Mouse (Mus musculus): ENCODE data around the gene Spata46.

Gene Spata46

DNA sequence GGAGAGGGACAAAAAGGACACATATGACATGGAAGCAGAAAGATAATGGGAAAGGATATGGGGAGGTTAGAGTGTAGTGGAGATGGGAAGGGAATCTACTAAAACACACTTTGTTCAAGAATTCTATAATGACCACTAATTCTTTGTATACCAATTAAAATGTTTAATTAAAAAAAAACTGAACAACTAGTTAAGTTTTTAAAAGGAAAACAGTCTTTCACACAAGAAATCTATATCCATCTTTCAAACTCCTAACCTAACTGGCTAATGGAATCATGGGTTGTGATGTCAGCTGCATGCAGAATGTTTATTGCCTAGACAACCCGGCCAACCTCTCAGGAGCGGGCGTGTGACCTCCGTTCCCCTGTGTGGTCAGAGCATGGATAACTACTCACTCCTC, at the start of gene Spata46:
Spata46 (plus strand) TSS at position 301 of the 400 bp plus-strand sequence.
- DNase-seq (ENCODE audit: extremely low read depth, low read depth, low spot score): no peak

DNA sequence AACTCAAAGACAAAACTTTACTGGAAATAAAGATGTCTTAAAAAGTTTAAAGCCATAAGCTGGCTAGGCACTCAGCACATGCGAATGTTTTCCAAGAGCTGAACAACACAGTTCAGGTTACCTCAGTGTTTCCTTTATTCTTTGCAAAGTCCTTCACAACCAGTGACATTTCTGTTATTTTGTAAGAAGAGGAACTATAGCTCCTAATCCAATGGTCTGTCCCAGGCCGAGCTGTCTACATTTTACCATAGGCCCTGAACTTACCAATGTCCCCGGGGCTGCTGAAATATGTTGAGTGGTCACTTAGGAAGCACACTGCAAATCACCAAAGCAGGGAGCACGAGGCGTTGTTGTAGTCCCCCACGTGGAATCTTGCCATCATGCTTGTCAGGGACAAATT, 38.3 kb upstream of the Spata46 start:
- no peak for DNase-seq (ENCODE audit: extremely low read depth, low read depth, low spot score)

DNA sequence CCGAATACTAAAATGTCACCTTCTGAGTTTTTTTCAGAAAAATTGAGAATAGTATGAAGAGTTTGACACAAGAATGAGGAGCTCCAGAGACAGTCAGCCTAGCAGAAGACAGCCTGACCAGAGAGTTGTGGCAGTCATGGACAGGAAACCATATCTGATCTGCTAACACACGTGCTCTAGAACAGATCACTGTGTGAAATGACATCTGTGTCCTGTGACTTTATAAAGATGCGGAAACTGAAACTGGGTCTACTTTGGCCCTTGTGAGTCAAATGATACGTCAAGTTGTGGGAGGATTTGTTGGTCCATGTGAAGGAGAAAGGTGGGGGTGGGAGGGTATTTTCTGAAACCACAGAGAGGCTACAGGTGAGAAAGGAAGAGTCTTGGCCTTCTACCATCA, 37.9 kb upstream of the Spata46 start:
- no peak for DNase-seq (ENCODE audit: extremely low read depth, low read depth, low spot score)

DNA sequence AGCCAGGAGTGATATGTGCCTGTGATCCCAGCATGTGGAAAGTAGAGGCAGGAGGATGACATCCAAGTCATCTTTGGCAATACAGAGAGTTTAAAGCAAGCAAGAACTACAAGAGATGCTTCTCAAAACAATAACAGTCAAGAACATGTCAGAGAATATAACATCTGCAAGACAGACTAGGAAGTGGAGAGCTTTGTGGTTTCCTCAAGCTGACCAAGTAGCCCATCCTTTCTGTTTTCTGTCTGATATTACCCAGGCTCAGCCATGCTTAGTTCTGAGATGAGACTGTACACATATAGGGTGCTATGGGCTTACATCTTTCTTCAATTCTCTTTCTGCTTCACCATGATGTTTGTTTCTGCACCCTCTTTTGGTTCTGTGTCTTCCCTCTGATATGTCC, 35.4 kb upstream of the Spata46 start:
- DNase-seq (ENCODE audit: extremely low read depth, low read depth, low spot score): no peak

DNA sequence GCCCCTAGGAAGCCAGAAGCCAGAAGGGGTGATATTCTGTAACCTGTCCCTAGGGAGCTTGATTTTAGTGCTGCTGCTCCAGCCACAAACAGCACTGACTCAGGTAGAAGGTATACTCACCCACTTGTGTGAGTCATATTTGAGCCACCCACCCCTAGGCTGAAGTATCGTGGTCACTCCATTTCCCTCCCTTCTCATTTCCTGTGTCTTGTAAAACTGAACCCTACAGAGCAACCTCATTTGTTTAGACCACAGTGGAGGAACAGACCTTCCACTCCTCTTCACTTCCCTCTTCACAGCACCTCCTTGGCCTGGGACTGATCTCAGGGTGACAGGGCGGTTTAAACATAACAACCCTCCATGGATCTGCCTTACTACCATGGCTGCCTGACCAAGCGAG, 31.6 kb upstream of the Spata46 start, which contains the start of gene Sh2d1b1:
Sh2d1b1 (plus strand) TSS at position 305 of the 400 bp plus-strand sequence.
- no peak for DNase-seq (ENCODE audit: extremely low read depth, low read depth, low spot score)

DNA sequence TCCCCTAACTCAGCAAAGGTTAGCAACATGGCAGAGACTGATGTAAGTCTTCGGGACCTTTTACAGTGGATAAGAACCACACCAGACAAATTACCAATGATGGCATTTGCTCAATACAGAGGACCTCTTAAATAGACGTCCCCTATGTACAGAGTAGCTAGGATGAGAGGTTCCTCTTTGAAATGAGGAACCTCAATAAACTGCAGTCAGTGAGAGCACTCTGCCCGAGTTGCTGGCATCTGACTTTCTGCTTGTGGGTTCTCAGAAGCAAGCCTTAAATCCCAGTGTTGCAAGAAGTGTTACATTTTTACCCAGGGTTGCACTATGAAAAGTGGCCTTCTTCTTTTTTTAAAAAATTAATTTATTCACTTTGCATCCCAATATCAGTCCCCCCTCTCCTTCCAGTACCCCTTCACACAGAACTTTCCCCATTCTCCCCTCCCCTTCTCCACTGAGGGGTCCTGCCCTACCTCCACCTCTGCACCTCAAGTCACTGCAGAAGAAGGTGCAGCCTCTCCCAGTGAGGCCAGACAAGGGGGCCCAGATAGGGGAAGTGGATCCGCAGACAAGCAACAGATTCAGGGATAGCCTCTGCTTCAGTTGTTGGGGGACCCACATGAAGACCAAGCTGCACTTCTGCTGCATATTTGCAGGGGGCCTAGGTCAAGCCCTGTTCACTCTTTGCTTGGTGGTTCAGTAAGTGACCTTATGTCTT, 26.0 kb upstream of the Spata46 start:
- no peak for DNase-seq (ENCODE audit: extremely low read depth, low read depth, low spot score)

DNA sequence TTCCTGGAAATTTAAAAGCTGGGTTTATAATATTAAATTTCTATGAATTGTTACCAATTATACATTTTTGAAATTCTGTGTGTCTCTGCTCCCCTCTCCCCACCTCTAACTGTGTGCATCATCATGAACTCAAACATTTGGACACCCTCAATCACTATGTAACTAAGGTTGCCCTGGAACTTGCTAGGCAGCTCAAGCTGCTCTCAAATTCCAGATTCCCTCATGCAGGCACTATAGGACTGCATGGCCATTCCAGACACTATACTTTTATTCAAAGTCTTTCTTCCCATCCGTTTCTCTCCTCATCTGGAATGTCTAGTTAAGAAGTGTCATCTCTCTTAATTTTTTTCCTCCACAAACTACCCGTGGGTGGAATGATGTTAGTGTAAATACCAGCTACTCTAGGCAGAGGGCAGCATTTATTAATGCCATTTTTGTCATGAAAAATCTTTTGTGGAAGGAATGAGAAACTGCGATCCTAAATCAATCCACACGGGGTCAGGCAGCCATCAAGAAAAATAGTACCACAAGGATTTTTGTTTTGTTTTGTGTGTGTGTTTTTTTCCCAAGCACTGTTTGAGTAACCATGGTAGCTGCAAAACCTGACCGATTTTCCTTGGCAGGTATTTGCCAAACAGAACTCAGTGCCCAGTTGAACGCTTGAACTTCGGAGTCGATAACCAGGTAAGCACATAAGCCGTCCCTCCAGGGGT, 16.2 kb upstream of the Spata46 start:
- no peak for DNase-seq (ENCODE audit: extremely low read depth, low read depth, low spot score)

DNA sequence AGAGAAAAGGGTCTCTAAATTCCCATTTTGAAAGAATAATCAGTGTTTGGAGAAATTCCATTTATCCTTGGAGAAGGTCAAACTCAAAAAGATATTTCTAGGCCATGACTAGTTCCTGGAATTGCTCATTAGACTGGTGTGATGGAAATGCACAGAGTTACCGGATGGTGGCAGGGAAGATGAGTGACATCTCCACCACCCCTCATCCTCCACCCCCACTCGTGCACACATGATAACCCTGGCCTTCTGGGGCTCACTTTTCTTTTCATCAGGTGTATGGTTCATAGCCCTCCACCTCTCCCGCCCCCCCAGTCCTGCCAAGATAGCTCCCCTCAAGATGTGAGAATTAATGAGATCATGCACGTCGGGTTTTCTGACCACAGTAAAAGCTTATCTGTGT, 15.3 kb upstream of the Spata46 start:
- DNase-seq (ENCODE audit: extremely low read depth, low read depth, low spot score): no peak

DNA sequence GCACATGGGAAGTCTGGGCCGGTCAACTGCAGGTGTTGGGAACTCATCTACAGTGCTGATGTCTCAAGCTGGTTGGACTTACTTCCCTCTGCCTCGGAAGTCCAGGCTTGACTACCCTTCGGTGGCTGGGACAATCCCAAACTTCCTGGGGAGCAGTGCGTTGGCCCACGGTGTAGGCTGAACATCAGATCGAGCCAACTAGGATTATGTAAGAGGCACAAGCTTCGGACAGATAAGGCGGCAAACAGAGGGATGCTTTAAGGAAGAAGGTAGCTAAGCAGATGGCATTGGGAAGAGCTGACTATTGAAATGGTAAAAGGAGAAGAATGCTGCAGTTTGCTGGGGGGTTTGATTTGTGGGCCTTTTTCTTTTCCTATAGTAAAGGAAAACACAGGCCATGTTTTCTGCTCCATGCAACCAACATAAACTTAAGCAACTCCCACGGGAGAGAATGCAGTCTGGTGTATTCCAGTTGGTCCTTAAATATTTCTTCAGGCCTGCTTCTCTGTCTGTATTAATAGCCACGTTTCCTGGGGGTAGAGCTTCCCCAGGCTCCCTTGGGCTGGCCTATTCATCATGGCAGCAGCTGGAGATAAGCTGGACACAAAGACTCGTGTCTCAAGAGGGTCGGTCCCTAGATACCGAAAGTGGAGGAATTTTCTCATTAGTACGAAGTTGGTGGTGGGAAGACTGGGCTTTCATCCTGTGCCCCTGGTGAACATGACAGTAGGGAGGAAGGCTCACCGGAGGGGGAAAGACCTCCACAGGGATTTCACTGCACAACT, 13.6 kb upstream of the Spata46 start:
- no peak for DNase-seq (ENCODE audit: extremely low read depth, low read depth, low spot score)

DNA sequence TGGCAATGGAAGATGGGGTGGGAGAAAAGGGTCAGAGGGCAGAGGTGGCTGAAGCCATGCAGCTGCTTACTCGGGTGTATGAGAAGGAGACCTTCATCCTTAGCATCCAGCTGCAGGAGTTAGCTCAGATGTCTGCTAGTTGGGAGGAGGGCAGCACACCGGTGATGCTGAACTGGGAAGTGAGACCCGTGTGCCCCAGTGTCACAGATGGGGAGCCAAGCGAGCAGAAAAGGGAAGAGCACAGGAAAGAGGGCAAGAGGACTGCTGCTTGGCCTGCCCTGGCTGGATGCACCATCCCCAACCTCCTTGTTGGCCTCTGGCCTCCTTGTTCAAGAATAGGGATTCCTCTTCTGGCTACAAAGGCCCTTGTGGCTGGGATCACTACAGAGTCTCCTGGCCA, 9.1 kb upstream of the Spata46 start:
- DNase-seq (ENCODE audit: extremely low read depth, low read depth, low spot score): no peak

DNA sequence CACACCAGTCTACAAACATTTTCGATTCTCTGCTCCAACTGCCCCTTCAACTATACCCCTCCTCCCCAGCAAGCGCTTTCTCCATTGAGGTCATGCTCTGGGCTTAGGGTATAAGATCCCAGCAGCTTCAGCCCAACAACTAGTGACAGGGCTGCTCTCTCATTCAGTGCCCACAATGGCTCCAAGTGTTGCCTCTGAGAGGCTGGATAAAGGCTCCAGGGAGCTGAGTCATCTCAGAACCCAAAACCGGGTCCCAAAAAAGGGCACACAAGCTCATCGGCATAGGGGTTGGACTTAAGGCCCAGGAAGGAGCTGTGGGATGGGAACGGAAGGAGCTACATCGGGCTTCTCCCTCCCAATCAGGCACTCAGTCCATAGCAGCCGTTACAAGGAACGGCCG, 6.9 kb upstream of the Spata46 start:
- no peak for DNase-seq (ENCODE audit: extremely low read depth, low read depth, low spot score)

DNA sequence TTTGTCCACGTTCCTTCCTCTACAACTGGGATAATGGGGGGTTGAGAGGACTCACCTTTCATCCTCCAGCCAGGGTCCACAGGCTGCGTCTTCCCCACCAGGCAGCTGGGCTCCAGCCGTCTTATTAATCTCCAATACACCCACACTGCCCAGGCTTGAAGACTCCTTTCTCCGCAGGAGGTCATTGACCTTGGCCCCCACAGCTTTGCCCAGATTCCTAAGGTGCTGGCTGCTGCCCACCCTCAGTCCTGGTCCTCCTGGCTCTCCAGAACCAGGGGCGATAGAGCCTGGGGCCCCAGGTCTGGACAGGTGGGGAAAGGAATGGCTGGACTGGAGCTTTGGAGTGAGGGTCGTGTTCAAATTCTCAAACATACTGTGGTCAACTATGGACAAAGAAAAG, 6.1 kb upstream of the Spata46 start:
- no peak for DNase-seq (ENCODE audit: extremely low read depth, low read depth, low spot score)

DNA sequence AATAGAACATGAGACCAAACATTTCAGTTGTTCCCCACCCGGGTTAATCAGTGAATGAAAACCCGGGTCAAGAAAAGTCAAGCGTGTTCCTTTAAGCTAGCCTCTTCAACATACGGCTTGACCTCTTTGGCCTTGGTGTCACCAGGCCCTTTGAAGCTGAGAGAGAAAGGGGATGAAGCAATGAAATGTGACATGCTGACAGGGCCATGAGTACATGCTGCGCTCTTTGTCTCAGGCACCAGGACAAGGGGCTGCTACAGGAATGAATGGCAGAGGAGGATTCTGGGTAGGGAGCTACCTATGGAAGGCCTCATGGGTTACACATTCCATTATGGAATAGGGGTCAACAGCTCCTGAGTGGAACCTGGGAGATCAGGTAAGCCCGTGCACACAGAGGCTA, 5.5 kb upstream of the Spata46 start:
- no peak for DNase-seq (ENCODE audit: extremely low read depth, low read depth, low spot score)

DNA sequence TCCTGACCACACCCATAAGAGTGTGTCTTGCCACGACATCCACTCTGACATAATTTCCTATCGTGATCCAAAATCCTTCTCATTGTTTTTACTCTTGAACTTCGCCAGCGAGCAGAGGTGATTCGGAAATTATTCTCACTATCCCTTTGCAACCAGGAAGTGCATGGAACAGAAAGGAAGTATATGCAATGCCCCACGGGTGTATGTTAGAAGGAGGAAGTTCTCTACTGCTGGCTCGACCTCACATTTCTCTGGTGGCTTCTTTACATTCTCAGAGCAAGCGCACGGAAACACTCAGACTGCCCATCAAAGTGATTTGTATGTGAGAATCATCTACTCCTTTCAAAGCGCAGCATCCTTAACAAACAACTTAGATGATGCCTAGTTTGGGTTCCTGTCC, 3.6 kb upstream of the Spata46 start:
- no peak for DNase-seq (ENCODE audit: extremely low read depth, low read depth, low spot score)

DNA sequence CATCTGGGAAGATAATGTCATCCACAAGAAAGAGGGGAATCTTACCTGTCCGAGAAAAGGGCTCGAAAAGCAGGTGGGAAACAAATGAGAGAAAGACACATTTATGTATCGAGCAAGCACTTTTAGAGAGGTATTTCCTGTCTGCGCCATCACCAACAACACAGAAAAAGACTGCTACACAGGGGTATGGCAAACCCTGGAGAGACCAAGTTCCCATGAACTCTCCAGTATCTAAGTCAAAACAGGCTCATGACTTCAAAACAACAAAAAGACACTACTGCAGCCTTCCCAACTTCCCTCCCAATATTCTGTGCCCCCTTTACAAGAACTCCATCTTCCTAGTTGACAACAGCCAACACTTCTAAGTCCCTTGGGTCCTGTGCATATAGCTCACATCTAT, 2.4 kb upstream of the Spata46 start, which contains the start of gene Gm7694:
Gm7694 (minus strand) TSS at position 101 of the 400 bp plus-strand sequence.
- no peak for DNase-seq (ENCODE audit: extremely low read depth, low read depth, low spot score)

DNA sequence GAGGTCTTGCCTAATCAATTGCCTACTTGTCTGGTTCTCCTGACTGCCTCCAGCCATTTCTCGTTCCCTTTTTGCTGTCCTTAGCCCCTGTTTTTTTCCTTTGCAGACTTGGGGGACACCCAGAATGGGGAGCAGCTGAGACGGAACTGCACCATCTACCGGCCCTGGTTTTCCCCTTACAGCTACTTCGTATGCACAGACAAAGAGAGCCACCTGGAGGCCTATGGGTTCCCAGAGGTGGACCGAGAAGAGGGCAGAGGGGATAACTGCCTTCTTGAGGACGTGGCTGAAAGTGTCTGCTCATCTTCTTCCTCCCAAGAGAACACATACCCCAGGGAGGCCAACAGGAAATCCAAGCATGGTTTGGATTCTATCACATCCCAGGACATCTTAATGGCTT, 2.8 kb downstream of the Spata46 start:
- DNase-seq (ENCODE audit: extremely low read depth, low read depth, low spot score): no peak

DNA sequence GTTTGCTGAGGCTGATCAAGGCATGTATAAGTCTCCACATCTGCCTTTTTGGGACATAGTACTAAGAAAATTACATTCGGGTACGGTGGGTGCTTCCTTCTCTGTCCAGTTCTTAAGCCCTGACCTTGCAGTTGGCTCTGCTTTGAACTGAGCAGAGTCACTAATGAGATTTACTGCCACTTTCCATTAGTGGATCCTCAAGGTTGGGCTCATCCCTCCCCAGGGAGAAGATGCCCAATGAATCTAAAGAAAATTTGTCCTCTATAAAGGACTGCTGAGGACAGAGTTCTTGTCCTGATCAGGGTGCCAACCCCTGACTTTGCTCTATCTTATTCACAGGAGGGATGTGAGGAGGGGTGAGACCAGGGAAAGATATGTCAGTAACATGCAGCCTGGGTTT, 13.4 kb downstream of the Spata46 start:
- DNase-seq (ENCODE audit: extremely low read depth, low read depth, low spot score): no peak

DNA sequence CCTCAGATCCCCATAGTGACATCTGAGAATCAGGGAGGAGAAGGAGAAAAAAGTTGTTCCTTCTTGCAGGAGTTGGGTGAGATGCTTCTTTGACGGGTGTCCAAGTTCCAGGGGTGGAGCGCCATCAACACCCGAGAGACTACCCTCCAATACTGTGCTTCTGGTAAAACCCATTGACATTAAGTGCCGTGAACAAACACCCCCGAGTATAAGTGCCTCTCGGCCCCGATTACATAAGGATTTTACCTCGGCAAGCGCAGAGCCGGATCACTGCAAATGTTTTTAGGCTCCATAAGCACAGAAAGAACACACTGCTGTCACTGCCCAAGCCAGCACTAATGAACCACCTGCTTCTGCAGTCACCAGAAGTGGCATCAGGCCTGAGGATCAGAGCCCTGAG, 14.4 kb downstream of the Spata46 start:
- no peak for DNase-seq (ENCODE audit: extremely low read depth, low read depth, low spot score)

DNA sequence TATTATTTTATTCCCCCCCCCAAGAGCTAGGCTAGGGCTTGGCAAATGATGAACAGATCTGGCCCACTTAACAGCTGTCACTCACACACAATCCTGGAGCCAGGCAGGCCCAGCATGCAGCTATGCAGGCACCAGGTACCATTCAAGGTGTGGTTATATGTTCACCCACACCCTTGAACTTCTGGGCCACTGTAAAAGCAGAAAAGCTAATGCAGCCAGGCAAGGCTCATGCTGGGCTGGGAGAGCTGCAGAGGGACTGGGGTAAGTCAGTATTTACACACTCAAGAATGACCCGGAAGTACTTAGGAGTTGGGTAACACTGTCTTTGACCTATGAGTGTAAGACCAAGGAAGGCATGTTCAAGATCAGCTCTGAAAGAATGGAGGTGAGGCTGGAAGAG, 15.7 kb downstream of the Spata46 start:
- no peak for DNase-seq (ENCODE audit: extremely low read depth, low read depth, low spot score)

DNA sequence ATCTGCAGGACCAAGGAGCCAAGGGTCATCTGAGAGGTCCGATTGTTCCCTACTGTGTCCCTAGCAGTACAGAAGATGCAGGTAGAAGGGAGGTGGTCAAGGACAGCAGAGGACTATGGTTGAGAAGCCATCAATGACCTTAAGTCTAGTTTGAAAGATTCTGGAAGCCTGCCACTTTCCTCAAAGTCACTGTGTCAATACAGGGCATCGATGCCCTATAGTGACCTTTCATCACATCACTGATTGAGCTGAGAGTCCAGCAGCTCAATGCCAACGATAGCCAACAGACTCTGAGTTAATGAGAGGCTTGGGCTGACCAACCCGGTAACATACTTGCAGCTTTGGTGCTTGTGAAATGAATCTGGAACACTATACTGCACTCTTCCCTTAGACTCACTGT, 16.7 kb downstream of the Spata46 start:
- no peak for DNase-seq (ENCODE audit: extremely low read depth, low read depth, low spot score)

DNA sequence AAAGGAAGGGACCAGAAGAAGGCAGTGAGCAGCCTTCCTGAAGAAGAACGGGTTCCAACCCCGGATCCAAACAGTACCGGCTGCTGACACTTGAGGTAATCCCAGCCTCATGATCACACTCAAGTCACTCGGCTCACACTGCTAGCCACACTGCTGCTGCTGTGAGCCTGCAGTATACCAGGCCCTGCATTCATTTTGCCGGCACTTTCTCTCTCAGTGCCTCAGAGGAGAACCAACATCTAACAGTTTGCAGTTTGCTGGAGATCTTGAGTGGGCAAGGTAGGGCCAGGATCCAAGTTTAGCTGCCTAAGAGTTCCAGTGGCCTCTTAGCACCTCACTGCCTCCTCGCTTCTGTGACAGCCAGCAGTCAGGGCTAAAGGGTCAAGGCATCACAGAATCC, 23.3 kb downstream of the Spata46 start:
- no peak for DNase-seq (ENCODE audit: extremely low read depth, low read depth, low spot score)

DNA sequence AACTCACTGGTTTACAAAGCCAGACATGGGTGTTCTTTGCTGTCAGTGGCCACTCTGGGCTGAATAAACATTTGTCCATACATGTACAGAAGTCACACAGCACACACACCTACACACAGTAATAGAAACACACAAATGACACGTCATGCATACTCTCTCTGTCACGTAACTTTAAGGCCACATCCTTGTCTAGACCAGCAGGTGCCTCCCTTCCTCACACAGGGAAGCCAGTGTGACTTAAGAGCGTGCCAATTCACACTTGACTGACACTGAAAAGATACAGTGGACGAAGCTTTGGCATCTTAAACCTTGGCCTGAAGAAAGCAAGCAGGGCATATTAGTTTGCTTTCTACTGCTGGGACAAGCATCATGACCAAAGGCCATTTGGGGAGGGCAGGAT, 24.2 kb downstream of the Spata46 start:
- DNase-seq (ENCODE audit: extremely low read depth, low read depth, low spot score): no peak

Data from fat pad, adult 2 months (tissue).